Mouse (Mus musculus) CD4-positive, CD25-positive, alpha-beta regulatory T cell, adult 4 months (primary cell): ENCODE measurements around the gene Smpd2. TPM values are rescaled to one million over a fixed set of nuclear protein-coding genes. Genes with fewer than 3 reads are reported as not detected.
A peak's percentile ranks its signal among the peaks of the same experiment; 100 is the strongest.

Experiments used
- ATAC-seq: one replicate; pipeline ENCODE4 v1.8.0; 2017
- polyA plus RNA-seq, 2 experiments: library from polyadenylated mRNA; unstranded; fragments of 100-300 nt; shearing (Covaris generic); gene quantifications; one replicate each; pipeline ENCODE4 v1.2.1; 2017

Gene Smpd2
- polyA plus RNA-seq, 2 experiments from 2014 or later = 34.8 to 42.2 TPM

- ATAC-seq = no peak
These were observed 39.2 kb downstream of the Smpd2 start for GRCm38 (mm10) chr10:41450780-41451522.

GRCm38 (mm10) chr10:41450137-41450670, 40.0 kb downstream of the Smpd2 start, which contains the start of gene Zbtb24:
Gene Zbtb24 (plus strand): TSS chr10:41450383.
- peak; percentile 98 for ATAC-seq

GRCm38 (mm10) chr10:41449684-41450083, 40.5 kb downstream of the Smpd2 start:
- ATAC-seq = peak; percentile 36

- no peak for ATAC-seq
These were observed 42.0 kb downstream of the Smpd2 start for GRCm38 (mm10) chr10:41448216-41448615.

Other genes with a start within 250 kb of the Smpd2 start
- gene Fig4, start 187.1 kb downstream of the Smpd2 start, polyA plus RNA-seq = 10 to 100 TPM; 11.7 to 12.2 TPM
- not detected for gene Ak9, start 186.4 kb downstream of the Smpd2 start, polyA plus RNA-seq
- gene Zbtb24, start 40.0 kb downstream of the Smpd2 start, polyA plus RNA-seq = 10 to 100 TPM; 27.5 to 35.8 TPM
- gene Mical1, start 14.1 kb downstream of the Smpd2 start, polyA plus RNA-seq = 100 to 1,000 TPM in 1 of 2 experiments, 10 to 100 TPM in 1; 61.7 to 140 TPM
- gene Ppil6, start 70 bp upstream of the Smpd2 start, polyA plus RNA-seq = not detected
- gene Cd164, start 29.0 kb upstream of the Smpd2 start, polyA plus RNA-seq = 100 to 1,000 TPM; 207 to 236 TPM
- 1 to 10 TPM; 1.5 to 1.6 TPM for gene Ccdc162, start 226.3 kb upstream of the Smpd2 start, polyA plus RNA-seq